Mouse (Mus musculus): Measurements from ENCODE around the gene 6430571L13Rik. TPM values are rescaled to one million over a fixed set of nuclear protein-coding genes. Genes with fewer than 3 reads are reported as not detected.

The 6430571L13Rik gene
- polyA plus RNA-seq, 2 experiments = 0.07 TPM; not detected in 1

DNA sequence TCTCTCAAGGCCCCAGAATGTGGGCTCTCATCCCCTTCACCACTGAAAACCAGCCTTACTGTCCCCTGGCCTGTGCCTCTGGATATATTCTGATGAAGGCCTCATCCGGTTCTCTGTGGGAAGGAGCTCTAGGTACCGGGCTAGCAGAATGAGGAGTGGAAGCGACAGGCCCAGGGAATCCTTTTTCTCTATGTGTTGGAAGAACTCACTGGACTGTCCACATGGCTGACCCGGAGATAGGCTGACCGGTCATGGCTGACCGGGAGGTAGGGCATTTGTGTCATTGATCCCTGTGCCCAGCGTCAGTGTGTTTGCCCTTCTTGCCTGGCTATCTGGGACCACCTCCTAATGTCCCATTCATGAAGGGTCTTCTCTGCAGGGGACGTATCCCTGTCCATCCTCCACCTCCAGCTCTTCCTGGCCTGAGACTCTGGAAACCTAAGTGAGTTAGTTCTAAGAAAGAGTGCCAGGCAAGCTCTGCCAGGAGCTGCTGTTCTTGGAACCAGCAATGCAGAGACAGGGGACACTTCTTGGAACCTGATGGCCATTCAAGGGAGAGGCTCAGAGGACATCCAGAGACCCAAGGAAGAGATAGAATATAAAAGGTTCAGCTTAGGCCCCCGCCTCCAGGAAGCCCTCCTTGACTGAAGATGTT, 31.9 kb upstream of the 6430571L13Rik start:
- H3K36me3 ChIP-seq (replicated peaks; ENCODE audit: control insufficient read depth, insufficient read depth, low read depth) = no peaks in the 10 kb centered on the region
- H3K4me2 ChIP-seq (ENCODE audit: low read depth) = no peak overlapping the region
- no peak for TF ChIP-seq CTCF (IDR thresholded peaks at IDR 0.05; ENCODE audit: low read depth)
- TF ChIP-seq EP300 (IDR thresholded peaks at IDR 0.05; ENCODE audit: low read depth) = no peak
- H3K4me3 ChIP-seq (ENCODE audit: insufficient read depth in 1 of 2, low read depth in 2 of 2, low read length in 2 of 2) = no peak overlapping the region
- no peaks in the 10 kb centered on the region for H3K27me3 ChIP-seq (ENCODE audit: control insufficient read depth, insufficient read depth, low read length)
- ATAC-seq (ENCODE audit: insufficient read depth) (no peak), DNase-seq (ENCODE audit: low read depth in 3 of 3, low spot score in 3 of 3) (no peak)
- H3K27ac ChIP-seq = no peak overlapping the region
- no peaks in the 10 kb centered on the region for H3K9me3 ChIP-seq (ENCODE audit: control insufficient read depth, low read length)
- H3K4me1 ChIP-seq (replicated peaks; ENCODE audit: control insufficient read depth in 2 of 2, insufficient read depth in 2 of 2, low read length in 1 of 2) = peaks cover 36 to 63% of the 10 kb centered on the region in 2 experiments
- H3K9ac ChIP-seq (replicated peaks) = no peak overlapping the region
- 85% methylated on average over 9 of the region's 9 CpGs for WGBS (ENCODE audit: insufficient replicate concordance)

GRCm38 (mm10) chr9:107309171-107309570, 31.2 kb upstream of the 6430571L13Rik start:
- no peak overlapping the region for H3K27ac ChIP-seq
- H3K27me3 ChIP-seq (ENCODE audit: control insufficient read depth, insufficient read depth, low read length) = no peaks in the 10 kb centered on the region
- ATAC-seq (ENCODE audit: insufficient read depth) (no peak), DNase-seq (ENCODE audit: low read depth in 3 of 3, low spot score in 3 of 3) (no peak)
- 85% methylated on average over 9 of the region's 9 CpGs for WGBS (ENCODE audit: insufficient replicate concordance)
- H3K36me3 ChIP-seq (replicated peaks; ENCODE audit: control insufficient read depth, insufficient read depth, low read depth) = no peaks in the 10 kb centered on the region
- TF ChIP-seq CTCF (IDR thresholded peaks at IDR 0.05; ENCODE audit: low read depth) = no peak
- no peak for TF ChIP-seq EP300 (IDR thresholded peaks at IDR 0.05; ENCODE audit: low read depth)
- peaks cover 35 to 62% of the 10 kb centered on the region in 2 experiments for H3K4me1 ChIP-seq (replicated peaks; ENCODE audit: control insufficient read depth in 2 of 2, insufficient read depth in 2 of 2, low read length in 1 of 2)
- no peaks in the 10 kb centered on the region for H3K9me3 ChIP-seq (ENCODE audit: control insufficient read depth, low read length)
- H3K4me2 ChIP-seq (ENCODE audit: low read depth) = no peak overlapping the region
- H3K9ac ChIP-seq (replicated peaks) = no peak overlapping the region
- no peak overlapping the region for H3K4me3 ChIP-seq (ENCODE audit: insufficient read depth in 1 of 2, low read depth in 2 of 2, low read length in 2 of 2)

DNA sequence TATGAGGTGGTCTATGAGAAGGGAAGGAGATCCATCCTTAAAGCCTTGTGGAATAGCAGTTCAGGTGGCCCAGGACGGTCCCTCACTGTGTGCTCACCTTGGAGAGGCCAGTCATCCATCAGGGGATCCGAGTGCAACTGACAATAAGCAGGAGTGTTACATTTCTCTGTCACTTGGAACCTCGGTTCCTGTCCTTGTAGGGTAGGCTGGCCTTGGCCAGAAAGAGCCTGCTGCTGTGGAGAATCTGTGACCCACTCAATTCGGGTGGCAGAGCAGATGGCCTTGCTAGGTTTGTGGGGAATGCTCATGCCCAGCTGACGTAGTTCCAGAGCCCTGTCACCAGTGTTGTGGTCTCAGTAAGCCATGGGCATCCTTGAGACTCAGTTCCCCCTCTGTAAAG, 30.8 kb upstream of the 6430571L13Rik start:
- no peaks in the 10 kb centered on the region for H3K9me3 ChIP-seq (ENCODE audit: control insufficient read depth, low read length)
- DNase-seq (ENCODE audit: low read depth in 3 of 3, low spot score in 3 of 3) = no peak
- no peak overlapping the region for H3K9ac ChIP-seq (replicated peaks)
- no peak overlapping the region for H3K4me3 ChIP-seq (ENCODE audit: insufficient read depth in 1 of 2, low read depth in 2 of 2, low read length in 2 of 2)
- H3K27me3 ChIP-seq (ENCODE audit: control insufficient read depth, insufficient read depth, low read length) = no peaks in the 10 kb centered on the region
- TF ChIP-seq CTCF (IDR thresholded peaks at IDR 0.05; ENCODE audit: low read depth) = no peak
- no peak for TF ChIP-seq EP300 (IDR thresholded peaks at IDR 0.05; ENCODE audit: low read depth)
- no peak for ATAC-seq (ENCODE audit: insufficient read depth)
- no peak overlapping the region for H3K4me2 ChIP-seq (ENCODE audit: low read depth)
- no peaks in the 10 kb centered on the region for H3K36me3 ChIP-seq (replicated peaks; ENCODE audit: control insufficient read depth, insufficient read depth, low read depth)
- no peak overlapping the region for H3K27ac ChIP-seq
- WGBS (ENCODE audit: insufficient replicate concordance) = 63% methylated on average over 5 of the region's 5 CpGs
- peaks cover 31 to 58% of the 10 kb centered on the region in 2 experiments for H3K4me1 ChIP-seq (replicated peaks; ENCODE audit: control insufficient read depth in 2 of 2, insufficient read depth in 2 of 2, low read length in 1 of 2)

GRCm38 (mm10) chr9:107312811-107313584, 27.4 kb upstream of the 6430571L13Rik start:
- H3K4me1 ChIP-seq (replicated peaks; ENCODE audit: control insufficient read depth in 2 of 2, insufficient read depth in 2 of 2, low read length in 1 of 2) = peaks cover 13 to 27% of the 10 kb centered on the region in 2 experiments
- no peak overlapping the region for H3K4me3 ChIP-seq (ENCODE audit: insufficient read depth in 1 of 2, low read depth in 2 of 2, low read length in 2 of 2)
- DNase-seq (ENCODE audit: low read depth in 3 of 3, low spot score in 3 of 3) (peak in 1 of 3 experiments; percentile 90), ATAC-seq (ENCODE audit: insufficient read depth) (peak; percentile 84)
- H3K27me3 ChIP-seq (ENCODE audit: control insufficient read depth, insufficient read depth, low read length) = no peaks in the 10 kb centered on the region
- WGBS (ENCODE audit: insufficient replicate concordance) = 11% methylated on average over 10 of the region's 10 CpGs
- TF ChIP-seq EP300 (IDR thresholded peaks at IDR 0.05; ENCODE audit: low read depth) = no peak
- TF ChIP-seq CTCF (IDR thresholded peaks at IDR 0.05; ENCODE audit: low read depth) = no peak
- no peaks in the 10 kb centered on the region for H3K36me3 ChIP-seq (replicated peaks; ENCODE audit: control insufficient read depth, insufficient read depth, low read depth)
- H3K9me3 ChIP-seq (ENCODE audit: control insufficient read depth, low read length) = no peaks in the 10 kb centered on the region
- H3K4me2 ChIP-seq (ENCODE audit: low read depth) = peak overlapping the region; percentile 27
- H3K9ac ChIP-seq (replicated peaks) = no peak overlapping the region
- no peak overlapping the region; the same call in 1 of the 2 replicates for H3K27ac ChIP-seq

GRCm38 (mm10) chr9:107313926-107314325, 26.5 kb upstream of the 6430571L13Rik start:
- Histone ChIP-seq H3K36me3 (replicated peaks; ENCODE audit: control insufficient read depth, insufficient read depth, low read depth) (no peaks in the 10 kb centered on the region), H3K27me3 (ENCODE audit: control insufficient read depth, insufficient read depth, low read length) (no peaks in the 10 kb centered on the region), H3K27ac (no peak overlapping the region), H3K4me1 (replicated peaks; ENCODE audit: control insufficient read depth in 2 of 2, insufficient read depth in 2 of 2, low read length in 1 of 2) (peaks cover 12 to 21% of the 10 kb centered on the region in 2 experiments), H3K4me2 (ENCODE audit: low read depth) (no peak overlapping the region), H3K9me3 (ENCODE audit: control insufficient read depth, low read length) (no peaks in the 10 kb centered on the region), H3K4me3 (ENCODE audit: insufficient read depth in 1 of 2, low read depth in 2 of 2, low read length in 2 of 2) (no peak overlapping the region), H3K9ac (replicated peaks) (no peak overlapping the region)
- DNase-seq (ENCODE audit: low read depth in 3 of 3, low spot score in 3 of 3) (no peak), ATAC-seq (ENCODE audit: insufficient read depth) (no peak)
- 27% methylated on average over 3 of the region's 3 CpGs for WGBS (ENCODE audit: insufficient replicate concordance)
- no peak for TF ChIP-seq CTCF (IDR thresholded peaks at IDR 0.05; ENCODE audit: low read depth)
- no peak for TF ChIP-seq EP300 (IDR thresholded peaks at IDR 0.05; ENCODE audit: low read depth)

All from liver, embryonic 14.5 days (tissue).